Mouse (Mus musculus): ENCODE measurements around the gene Irf2bp2. TPM values are rescaled to one million over a fixed set of nuclear protein-coding genes. Genes with fewer than 3 reads are reported as not detected.

Irf2bp2 gene
- 11.5 and 11.9 TPM in 2 replicates for polyA plus RNA-seq (2015; fragmentation: Nextera tagmentation; extraction: Ambion mirVana)

DNA sequence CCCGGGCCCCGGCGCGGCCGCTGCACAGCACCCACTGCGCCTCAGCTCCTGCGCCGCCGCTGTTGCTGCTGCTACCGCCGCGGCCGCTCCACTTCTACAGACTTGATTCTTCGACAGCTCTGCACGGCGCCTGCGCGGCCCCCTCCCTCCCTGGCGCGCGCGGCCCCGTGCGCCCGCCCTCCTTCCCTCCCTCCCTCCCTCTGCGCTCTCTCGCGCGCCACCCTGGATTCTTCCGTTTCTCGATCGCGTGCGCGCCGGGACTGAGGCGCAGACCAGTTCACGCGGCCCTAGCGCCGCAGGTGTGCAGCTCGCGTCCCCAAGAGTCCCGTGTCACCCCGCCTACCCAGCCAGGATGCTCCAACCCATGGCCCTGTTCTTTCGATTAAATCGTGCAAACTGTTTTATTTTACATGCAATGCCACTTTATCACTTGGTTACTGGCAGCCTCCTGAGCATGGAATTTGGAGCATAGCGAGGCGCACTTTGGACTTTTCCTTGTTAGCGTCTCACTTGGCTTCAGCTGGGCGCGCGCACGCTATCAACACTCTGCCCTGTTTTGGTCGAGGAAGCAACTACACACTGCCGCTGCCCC, at the start of gene Irf2bp2:
Gene Irf2bp2, minus strand, starts transcription at position 98 of the 592 bp plus-strand sequence.
- peak within 1 kb of the TSS; percentile 100 for H3K4me3 ChIP-seq (ENCODE audit: low read length)
- H3K4me2 ChIP-seq (ENCODE audit: low read depth, low read length) = peak within 1 kb of the TSS; percentile 81
- no peaks in the 10 kb centered on the region for H3K9me3 ChIP-seq (ENCODE audit: control insufficient read depth, low read length)
- peak within 1 kb of the TSS; percentile 99 for H3K27ac ChIP-seq (ENCODE audit: low read length)
- H3K4me1 ChIP-seq (ENCODE audit: control insufficient read depth, insufficient read depth, low read length) = peaks cover 34% of the 10 kb centered on the region
- WGBS = under 1% methylated on average over 56 of the region's 56 CpGs
- ATAC-seq = peak; percentile 72
- peak within 1 kb of the TSS; percentile 100 for H3K9ac ChIP-seq (ENCODE audit: low read depth, low read length)
- peaks cover 4% of the 10 kb centered on the region for H3K36me3 ChIP-seq (ENCODE audit: control insufficient read depth, insufficient read depth, low read length)
- no peaks in the 10 kb centered on the region for H3K27me3 ChIP-seq (replicated peaks; ENCODE audit: control insufficient read depth, insufficient read depth, low read length)

DNA sequence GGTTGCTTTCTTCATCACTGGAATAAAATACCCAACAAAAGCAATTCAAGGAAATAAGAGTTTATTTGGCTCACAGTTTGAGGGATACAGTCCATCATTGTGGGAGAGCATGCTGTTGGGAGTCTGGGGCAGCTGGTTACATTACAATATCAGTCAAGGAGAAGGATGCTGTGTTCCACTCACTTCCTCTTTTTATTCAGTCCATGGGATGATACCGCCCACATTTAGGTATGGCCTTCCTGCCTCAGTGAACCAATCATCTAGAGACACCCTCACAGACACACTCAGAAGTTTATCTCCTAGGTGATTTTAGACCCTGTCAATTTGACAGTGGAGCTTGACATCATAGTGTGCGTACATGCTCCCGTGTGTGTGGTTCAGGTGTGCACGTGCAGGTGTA, 48.9 kb upstream of the Irf2bp2 start:
- Histone ChIP-seq H3K4me1 (ENCODE audit: control insufficient read depth, insufficient read depth, low read length) (peaks cover 11% of the 10 kb centered on the region), H3K9ac (ENCODE audit: low read depth, low read length) (no peak overlapping the region), H3K27ac (ENCODE audit: low read length) (no peak overlapping the region), H3K4me3 (ENCODE audit: low read length) (no peak overlapping the region), H3K4me2 (ENCODE audit: low read depth, low read length) (no peak overlapping the region), H3K9me3 (ENCODE audit: control insufficient read depth, low read length) (no peaks in the 10 kb centered on the region; the same call in 1 of the 2 replicates), H3K36me3 (ENCODE audit: control insufficient read depth, insufficient read depth, low read length) (no peaks in the 10 kb centered on the region), H3K27me3 (replicated peaks; ENCODE audit: control insufficient read depth, insufficient read depth, low read length) (no peaks in the 10 kb centered on the region)
- ATAC-seq = no peak
- 98% methylated on average over 4 of the region's 4 CpGs for WGBS

DNA sequence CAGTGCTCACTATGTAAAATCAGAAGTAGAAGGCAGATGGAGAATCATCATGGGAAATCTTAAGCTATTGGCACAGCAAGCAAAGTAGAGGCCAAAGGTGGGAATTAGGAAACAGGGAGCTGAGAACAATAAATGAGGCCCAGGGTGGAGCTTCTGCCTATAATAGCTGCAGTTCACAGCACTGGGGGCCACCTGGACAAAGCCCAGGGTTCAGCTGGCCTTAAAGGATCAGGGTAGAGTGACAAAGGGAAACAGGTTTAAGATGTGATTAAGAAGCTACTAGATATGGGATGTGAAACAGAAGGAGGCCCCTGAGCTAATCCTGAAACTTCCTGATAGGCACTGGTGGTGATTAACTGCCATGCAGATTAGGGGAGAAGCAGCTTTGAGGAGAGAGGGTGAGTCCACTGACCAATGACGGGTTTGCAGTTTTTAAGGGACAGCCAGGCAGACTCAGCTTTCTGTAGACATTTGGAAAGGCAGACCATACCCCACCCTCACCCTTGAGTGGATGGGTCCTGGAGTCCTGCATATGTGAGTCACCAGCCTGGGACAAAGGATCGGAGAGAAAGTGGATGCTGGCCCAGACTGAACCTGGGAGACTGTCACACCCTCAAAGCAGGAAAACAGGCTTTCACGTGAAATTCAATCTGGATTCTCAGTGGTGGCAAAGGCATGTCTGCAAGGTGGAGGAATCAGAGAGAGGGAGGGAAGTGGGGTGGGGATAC, 47.9 kb upstream of the Irf2bp2 start:
- WGBS = 65% methylated on average over 3 of the region's 3 CpGs
- no peak overlapping the region for H3K4me3 ChIP-seq (ENCODE audit: low read length)
- peak; percentile 91 for ATAC-seq

DNA sequence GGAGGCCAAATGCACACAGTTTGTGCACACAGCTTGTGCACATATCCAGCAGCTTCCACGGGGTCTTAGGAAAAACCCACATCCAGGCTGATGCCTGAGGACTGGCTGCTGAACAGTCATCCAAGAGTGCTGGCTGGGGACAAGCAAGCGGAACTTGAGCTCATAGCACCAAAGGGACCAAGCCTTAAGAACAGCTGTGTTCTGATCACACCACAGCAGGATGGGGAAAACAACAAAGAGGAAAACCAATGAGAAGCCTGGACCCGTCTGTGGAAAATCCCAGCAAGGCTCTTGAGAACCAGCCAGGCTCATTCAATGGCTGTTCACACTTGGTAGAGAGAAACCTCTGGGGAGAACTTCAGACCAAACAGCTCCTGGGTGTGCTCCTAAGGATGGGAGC, 45.4 kb upstream of the Irf2bp2 start:
- Histone ChIP-seq H3K27ac (ENCODE audit: low read length) (no peak overlapping the region), H3K9me3 (ENCODE audit: control insufficient read depth, low read length) (no peaks in the 10 kb centered on the region; the same call in 1 of the 2 replicates), H3K4me3 (ENCODE audit: low read length) (no peak overlapping the region), H3K4me1 (ENCODE audit: control insufficient read depth, insufficient read depth, low read length) (no peaks in the 10 kb centered on the region; the same call in 1 of the 2 replicates), H3K4me2 (ENCODE audit: low read depth, low read length) (no peak overlapping the region), H3K9ac (ENCODE audit: low read depth, low read length) (no peak overlapping the region), H3K36me3 (ENCODE audit: control insufficient read depth, insufficient read depth, low read length) (no peaks in the 10 kb centered on the region), H3K27me3 (replicated peaks; ENCODE audit: control insufficient read depth, insufficient read depth, low read length) (no peaks in the 10 kb centered on the region)
- no peak for ATAC-seq
- 78% methylated on average over 3 of the region's 3 CpGs for WGBS

More for the DNA sequence above, 47.9 kb upstream of the Irf2bp2 start:
- peak overlapping the region; percentile 43 for H3K27ac ChIP-seq (ENCODE audit: low read length)
- H3K27me3 ChIP-seq (replicated peaks; ENCODE audit: control insufficient read depth, insufficient read depth, low read length) = no peaks in the 10 kb centered on the region
- H3K4me1 ChIP-seq (ENCODE audit: control insufficient read depth, insufficient read depth, low read length) = peaks cover 6% of the 10 kb centered on the region
- H3K9ac ChIP-seq (ENCODE audit: low read depth, low read length) = no peak overlapping the region
- H3K9me3 ChIP-seq (ENCODE audit: control insufficient read depth, low read length) = no peaks in the 10 kb centered on the region; the same call in 1 of the 2 replicates
- H3K4me2 ChIP-seq (ENCODE audit: low read depth, low read length) = no peak overlapping the region
- H3K36me3 ChIP-seq (ENCODE audit: control insufficient read depth, insufficient read depth, low read length) = no peaks in the 10 kb centered on the region

DNA sequence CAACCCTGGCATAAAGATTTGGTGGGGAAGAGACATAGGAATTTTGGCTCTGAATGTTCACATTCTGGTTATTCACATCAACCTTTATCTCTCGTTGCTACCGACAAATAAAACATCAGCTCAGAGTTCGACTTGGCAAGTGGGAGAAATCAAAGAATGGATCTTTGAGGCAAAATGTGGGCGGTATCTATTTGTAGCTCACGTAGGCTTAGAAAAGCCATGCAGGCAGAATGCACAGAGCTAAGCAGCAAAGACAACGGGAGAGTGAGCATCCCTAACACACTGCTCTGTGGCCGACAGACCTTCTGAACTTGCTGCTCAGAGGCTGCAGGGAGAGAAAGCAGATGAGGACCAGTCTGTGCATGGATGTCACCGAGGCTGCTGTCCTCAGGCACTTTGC, 44.2 kb upstream of the Irf2bp2 start:
- Histone ChIP-seq H3K36me3 (ENCODE audit: control insufficient read depth, insufficient read depth, low read length) (no peaks in the 10 kb centered on the region), H3K27ac (ENCODE audit: low read length) (no peak overlapping the region), H3K27me3 (replicated peaks; ENCODE audit: control insufficient read depth, insufficient read depth, low read length) (no peaks in the 10 kb centered on the region), H3K4me2 (ENCODE audit: low read depth, low read length) (no peak overlapping the region), H3K9me3 (ENCODE audit: control insufficient read depth, low read length) (no peaks in the 10 kb centered on the region; the same call in 1 of the 2 replicates), H3K4me3 (ENCODE audit: low read length) (no peak overlapping the region), H3K4me1 (ENCODE audit: control insufficient read depth, insufficient read depth, low read length) (no peaks in the 10 kb centered on the region; the same call in 1 of the 2 replicates), H3K9ac (ENCODE audit: low read depth, low read length) (no peak overlapping the region)
- ATAC-seq = no peak
- 60% methylated on average over 8 of the region's 8 CpGs for whole genome bisulfite sequencing

DNA sequence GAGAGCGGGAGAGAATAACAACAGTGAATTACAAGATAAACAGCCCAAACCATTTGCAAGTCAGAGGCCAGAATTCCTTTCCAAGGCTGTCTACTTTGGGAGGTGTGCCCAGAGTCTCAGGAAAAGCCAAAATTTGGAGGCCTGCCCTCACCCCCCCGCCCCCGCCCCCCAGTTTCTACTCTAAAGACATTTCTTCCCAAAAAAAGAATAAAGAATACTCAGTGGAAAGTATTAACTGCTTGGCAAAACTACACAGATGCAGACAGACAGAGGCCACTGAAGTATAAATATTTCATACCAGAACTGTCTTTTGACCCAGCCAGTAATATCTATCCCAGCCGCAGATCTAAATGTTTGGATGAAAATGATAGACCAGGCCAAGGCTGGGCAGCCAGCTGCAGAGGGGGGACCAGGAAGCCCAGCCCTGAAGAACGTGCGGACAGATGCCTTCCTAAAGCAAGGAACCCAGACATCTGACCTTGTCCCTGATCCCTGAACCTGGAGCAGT, 40.8 kb upstream of the Irf2bp2 start:
- no peaks in the 10 kb centered on the region; the same call in 1 of the 2 replicates for H3K4me1 ChIP-seq (ENCODE audit: control insufficient read depth, insufficient read depth, low read length)
- H3K36me3 ChIP-seq (ENCODE audit: control insufficient read depth, insufficient read depth, low read length) = no peaks in the 10 kb centered on the region
- ATAC-seq = peak; percentile 63
- H3K27ac ChIP-seq (ENCODE audit: low read length) = peak overlapping the region; percentile 69
- H3K4me3 ChIP-seq (ENCODE audit: low read length) = no peak overlapping the region
- WGBS = 46% methylated on average over 6 of the region's 6 CpGs
- 0 out of 2 replicates have a peak, but pooled peaks cover 3% of the 10 kb centered on the region for H3K9me3 ChIP-seq (ENCODE audit: control insufficient read depth, low read length)
- H3K9ac ChIP-seq (ENCODE audit: low read depth, low read length) = no peak overlapping the region; the same call in 1 of the 2 replicates
- no peaks in the 10 kb centered on the region for H3K27me3 ChIP-seq (replicated peaks; ENCODE audit: control insufficient read depth, insufficient read depth, low read length)
- H3K4me2 ChIP-seq (ENCODE audit: low read depth, low read length) = no peak overlapping the region

DNA sequence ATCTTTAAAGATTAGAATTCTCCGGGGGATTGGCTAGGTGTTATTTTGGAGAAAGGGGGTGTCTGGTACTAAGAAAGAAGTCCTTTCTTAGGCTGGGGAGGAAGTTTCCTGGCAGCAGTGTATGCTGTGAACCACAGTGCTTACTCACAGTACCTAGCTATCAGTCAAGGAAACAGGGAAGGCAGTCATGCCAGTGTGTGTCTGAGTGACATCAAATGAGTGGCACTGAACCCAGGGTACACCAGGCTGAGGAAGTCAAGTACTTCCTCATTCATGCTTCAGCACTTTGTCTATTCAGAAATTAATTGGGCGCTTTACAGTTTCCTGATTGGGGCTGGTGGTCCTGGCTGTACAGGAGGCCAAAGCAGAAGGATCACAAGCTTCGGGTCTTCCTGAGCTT, 34.8 kb upstream of the Irf2bp2 start:
- WGBS = 92% methylated on average over 3 of the region's 3 CpGs
- no peaks in the 10 kb centered on the region for H3K27me3 ChIP-seq (replicated peaks; ENCODE audit: control insufficient read depth, insufficient read depth, low read length)
- H3K4me3 ChIP-seq (ENCODE audit: low read length) = no peak overlapping the region
- H3K9me3 ChIP-seq (ENCODE audit: control insufficient read depth, low read length) = 0 out of 2 replicates have a peak, but pooled peaks cover 3% of the 10 kb centered on the region
- ATAC-seq = no peak
- no peaks in the 10 kb centered on the region for H3K36me3 ChIP-seq (ENCODE audit: control insufficient read depth, insufficient read depth, low read length)
- no peaks in the 10 kb centered on the region for H3K4me1 ChIP-seq (ENCODE audit: control insufficient read depth, insufficient read depth, low read length)
- H3K9ac ChIP-seq (ENCODE audit: low read depth, low read length) = no peak overlapping the region
- H3K27ac ChIP-seq (ENCODE audit: low read length) = no peak overlapping the region
- H3K4me2 ChIP-seq (ENCODE audit: low read depth, low read length) = no peak overlapping the region

DNA sequence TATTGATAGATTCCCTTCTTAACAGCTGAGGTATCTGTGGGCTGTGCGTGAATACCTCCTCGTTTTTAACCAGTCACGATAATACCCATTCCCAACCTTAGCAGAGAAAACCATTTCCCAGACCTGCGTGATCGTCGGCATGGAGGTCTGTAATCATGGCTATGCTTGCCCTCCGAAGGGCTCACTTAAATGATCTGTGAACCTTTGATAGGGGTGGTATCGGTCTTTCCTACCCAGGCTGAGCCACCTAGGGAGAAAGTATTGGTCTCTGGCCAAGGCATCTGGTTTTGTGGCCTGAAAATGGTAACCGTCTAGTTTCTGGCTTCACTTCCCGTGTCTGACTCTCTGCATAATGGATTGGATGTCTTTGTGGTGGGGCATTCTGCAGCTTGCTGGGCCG, 32.6 kb upstream of the Irf2bp2 start:
- Histone ChIP-seq H3K4me2 (ENCODE audit: low read depth, low read length) (no peak overlapping the region), H3K27me3 (replicated peaks; ENCODE audit: control insufficient read depth, insufficient read depth, low read length) (no peaks in the 10 kb centered on the region)
- 83% methylated on average over 11 of the region's 11 CpGs for WGBS

DNA sequence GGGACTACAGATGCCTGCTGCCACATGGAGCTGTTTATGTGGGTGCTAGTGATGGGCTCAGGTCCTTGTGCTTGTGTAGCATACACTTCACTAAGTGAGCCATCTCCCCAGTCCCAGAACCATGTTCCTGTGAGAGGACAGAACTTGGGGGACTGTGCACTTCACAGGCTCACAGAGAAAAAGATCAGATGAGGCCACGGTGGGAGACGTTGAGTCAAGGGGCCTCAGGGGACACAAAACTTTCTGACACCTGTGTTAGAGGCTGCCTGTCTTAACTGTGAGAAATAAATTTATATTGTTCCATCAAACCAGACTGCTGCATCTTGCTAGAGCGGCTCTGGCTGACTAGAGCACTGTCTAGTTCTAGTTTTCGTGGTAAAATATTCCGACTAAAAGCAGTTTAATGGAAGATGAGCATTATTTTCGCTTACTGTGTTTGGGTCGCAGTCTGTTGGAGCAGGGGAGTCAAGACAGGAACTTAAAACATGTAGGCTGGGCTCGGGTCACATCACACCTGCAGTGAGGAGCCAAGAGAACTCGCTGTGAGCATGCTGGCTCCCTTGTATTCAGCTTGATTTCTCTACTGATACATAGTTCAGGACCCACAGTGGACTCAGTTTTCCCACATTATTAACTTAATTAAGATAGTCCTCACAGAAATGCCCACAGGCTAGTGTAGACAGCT, 28.5 kb upstream of the Irf2bp2 start:
- H3K36me3 ChIP-seq (ENCODE audit: control insufficient read depth, insufficient read depth, low read length) = no peaks in the 10 kb centered on the region
- no peak overlapping the region for H3K4me2 ChIP-seq (ENCODE audit: low read depth, low read length)
- 92% methylated on average over 9 of the region's 9 CpGs for WGBS
- peaks cover 12% of the 10 kb centered on the region; the same call in 1 of the 2 replicates for H3K4me1 ChIP-seq (ENCODE audit: control insufficient read depth, insufficient read depth, low read length)
- no peak overlapping the region for H3K4me3 ChIP-seq (ENCODE audit: low read length)
- H3K27me3 ChIP-seq (replicated peaks; ENCODE audit: control insufficient read depth, insufficient read depth, low read length) = no peaks in the 10 kb centered on the region
- no peak overlapping the region for H3K27ac ChIP-seq (ENCODE audit: low read length)
- no peaks in the 10 kb centered on the region for H3K9me3 ChIP-seq (ENCODE audit: control insufficient read depth, low read length)
- no peak overlapping the region for H3K9ac ChIP-seq (ENCODE audit: low read depth, low read length)
- no peak for ATAC-seq

More for the DNA sequence above, 32.6 kb upstream of the Irf2bp2 start:
- Histone ChIP-seq H3K36me3 (ENCODE audit: control insufficient read depth, insufficient read depth, low read length) (no peaks in the 10 kb centered on the region), H3K9me3 (ENCODE audit: control insufficient read depth, low read length) (0 out of 2 replicates have a peak, but pooled peaks cover 3% of the 10 kb centered on the region), H3K9ac (ENCODE audit: low read depth, low read length) (no peak overlapping the region), H3K4me3 (ENCODE audit: low read length) (no peak overlapping the region), H3K4me1 (ENCODE audit: control insufficient read depth, insufficient read depth, low read length) (no peaks in the 10 kb centered on the region), H3K27ac (ENCODE audit: low read length) (no peak overlapping the region)
- ATAC-seq = no peak
